Mouse (Mus musculus) cerebellum, adult 11-12 months (tissue): ENCODE measurements at regions not wholly inside any gene's neighbourhood (a gene's known extent, or its start where the extent isn't known, plus 50 kb on each side); places are given as distances from the start of the nearest gene placed in this dataset.

Experiments used
- DNase-seq: peaks from one replicate; pipeline ENCODE4 v3.0.0; 2022

GRCm38 (mm10) chr12:110332616-110333154 lies 53.8 kb downstream of the Dio3 start:
- no peak for DNase-seq

DNA sequence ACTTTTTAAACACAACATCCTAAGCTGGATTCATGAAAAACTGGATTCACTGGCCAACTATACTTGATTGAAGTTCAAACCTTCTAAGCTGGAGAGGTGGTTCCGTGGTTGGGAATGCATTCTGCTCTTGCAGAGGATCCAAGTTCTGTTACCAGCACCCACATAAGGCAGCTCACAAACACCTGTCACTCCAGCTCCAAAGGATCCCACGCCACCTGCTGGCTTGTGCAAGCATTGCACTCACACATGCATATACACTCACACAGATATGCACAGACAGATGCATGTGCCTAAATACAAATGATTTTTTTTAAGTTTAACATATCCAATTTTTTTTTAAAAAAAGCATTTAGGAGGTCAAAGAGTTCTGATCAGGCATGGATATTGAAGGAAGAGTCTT lies 55.7 kb downstream of the Dio3 start:
- no peak for DNase-seq

GRCm38 (mm10) chr12:110344280-110344827 lies 65.5 kb downstream of the Dio3 start:
- DNase-seq = no peak

DNA sequence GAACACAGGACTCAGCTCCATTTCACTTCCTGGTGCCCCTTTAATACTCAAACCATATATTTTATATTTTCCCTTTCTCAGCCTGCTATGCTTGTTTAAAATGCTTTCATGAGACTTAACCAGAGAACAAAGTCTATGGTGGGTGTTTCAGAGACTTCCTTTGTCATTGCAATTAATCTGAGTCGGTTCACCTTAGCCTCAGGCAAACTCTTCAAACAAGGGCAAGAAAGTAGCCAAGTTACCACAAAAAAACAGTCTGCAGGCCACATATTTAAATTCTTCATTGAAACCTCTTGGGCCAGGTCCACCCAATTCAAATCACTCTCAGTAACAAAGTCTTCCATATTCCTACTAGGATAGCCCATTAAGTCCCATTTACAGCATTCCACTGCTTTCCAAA lies 70.8 kb downstream of the Dio3 start:
- no peak for DNase-seq

- DNase-seq = no peak
Measured at GRCm38 (mm10) chr12:110355851-110356250, 77.0 kb downstream of the Dio3 start.

DNA sequence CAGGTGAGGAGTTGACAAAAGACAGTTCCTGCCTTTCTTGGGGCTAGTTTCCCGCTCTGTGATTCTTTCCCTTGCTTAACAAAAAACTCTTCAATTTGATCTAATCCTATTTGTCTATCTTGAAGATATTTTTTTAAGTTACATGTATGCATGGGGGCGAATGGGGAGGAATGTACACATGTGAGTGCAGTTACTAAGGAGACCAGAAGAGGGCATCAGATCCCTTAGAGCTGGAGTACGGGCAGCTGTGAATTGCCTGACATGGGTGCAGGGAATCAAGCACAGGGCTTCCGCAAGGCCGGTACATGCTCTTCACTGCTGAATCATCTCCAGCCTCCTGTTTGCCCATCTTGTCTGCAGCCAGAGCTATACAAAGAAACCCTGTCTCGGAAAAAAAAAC lies 79.8 kb upstream of the Ppp2r5c start:
- no peak for DNase-seq

DNA sequence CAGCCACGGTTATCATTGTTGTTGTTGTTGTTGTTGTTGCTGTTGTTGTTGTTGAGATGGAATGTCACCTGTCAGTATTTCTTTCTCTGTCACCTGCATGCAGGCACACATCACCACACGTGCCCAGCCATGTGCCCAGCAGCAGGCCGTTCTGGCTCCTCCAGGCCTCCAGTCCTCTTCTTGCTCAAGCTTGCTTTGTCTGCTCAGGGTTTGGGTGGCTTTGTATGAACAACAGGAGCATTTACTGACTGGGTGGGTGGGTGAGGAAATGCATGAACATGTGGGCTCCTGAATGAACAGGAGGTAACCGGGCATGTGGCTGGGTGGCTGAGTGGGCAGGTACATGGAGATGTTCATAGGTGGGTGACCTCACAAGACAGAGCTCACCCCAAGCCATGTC lies 79.1 kb upstream of the Ppp2r5c start:
- no peak for DNase-seq

- DNase-seq = no peak
Measured at GRCm38 (mm10) chr12:110371886-110372690, 74.8 kb upstream of the Ppp2r5c start.

GRCm38 (mm10) chr12:110372986-110373385 lies 73.9 kb upstream of the Ppp2r5c start:
- no peak for DNase-seq

DNA sequence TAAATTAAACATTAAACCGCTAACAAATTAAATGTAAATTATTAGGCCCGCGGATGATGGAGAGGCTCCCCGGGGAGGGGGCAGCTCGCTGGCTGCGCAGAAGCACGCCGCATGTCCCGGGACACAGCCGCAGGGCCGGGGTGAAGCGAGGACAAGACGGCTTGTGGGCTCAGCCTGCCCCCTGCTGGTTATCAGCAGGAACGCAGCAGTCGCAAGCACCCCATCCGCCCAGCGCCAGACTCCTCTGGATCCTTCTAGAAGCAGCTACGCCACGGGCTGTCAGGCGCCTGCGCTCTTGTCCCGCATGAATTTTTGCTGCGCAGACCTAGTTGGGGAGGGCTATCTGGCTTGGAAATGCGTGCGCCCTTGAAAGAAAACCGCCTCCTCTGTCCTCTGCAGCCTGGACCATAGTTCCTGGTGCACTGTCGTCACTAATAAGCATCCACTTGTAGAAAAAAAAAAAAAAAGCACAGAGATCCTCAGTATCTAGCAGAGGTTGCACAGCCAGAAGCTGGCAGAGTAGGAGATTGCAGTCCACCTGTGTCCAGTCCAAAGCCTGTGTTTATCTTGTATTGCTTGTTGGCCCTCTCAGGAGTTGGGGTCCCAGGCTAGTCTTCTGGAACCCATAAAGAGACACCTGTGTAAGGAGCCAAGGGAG lies 73.4 kb upstream of the Ppp2r5c start:
- DNase-seq = peak; percentile 65

- DNase-seq = no peak
Measured at GRCm38 (mm10) chr12:110375139-110375538, 71.8 kb upstream of the Ppp2r5c start.

GRCm38 (mm10) chr12:110376062-110376837 lies 70.7 kb upstream of the Ppp2r5c start:
- no peak for DNase-seq

DNA sequence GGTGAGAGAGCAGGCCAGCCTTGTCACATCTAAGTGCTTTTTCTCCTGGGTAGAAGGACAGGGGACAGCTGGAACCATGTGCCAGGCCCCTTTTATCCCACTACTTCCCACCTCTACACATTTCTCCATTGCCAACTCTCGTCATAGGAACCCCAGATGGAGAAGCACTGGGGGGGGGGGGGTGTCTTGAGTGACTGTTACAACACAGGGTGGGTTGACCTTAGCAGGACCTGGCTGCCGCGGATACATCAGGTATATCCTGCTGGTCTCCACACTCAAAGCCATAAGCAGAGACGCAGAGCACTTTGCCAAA lies 70.1 kb upstream of the Ppp2r5c start:
- no peak for DNase-seq

GRCm38 (mm10) chr12:110377306-110377705 lies 69.6 kb upstream of the Ppp2r5c start:
- DNase-seq = no peak

DNA sequence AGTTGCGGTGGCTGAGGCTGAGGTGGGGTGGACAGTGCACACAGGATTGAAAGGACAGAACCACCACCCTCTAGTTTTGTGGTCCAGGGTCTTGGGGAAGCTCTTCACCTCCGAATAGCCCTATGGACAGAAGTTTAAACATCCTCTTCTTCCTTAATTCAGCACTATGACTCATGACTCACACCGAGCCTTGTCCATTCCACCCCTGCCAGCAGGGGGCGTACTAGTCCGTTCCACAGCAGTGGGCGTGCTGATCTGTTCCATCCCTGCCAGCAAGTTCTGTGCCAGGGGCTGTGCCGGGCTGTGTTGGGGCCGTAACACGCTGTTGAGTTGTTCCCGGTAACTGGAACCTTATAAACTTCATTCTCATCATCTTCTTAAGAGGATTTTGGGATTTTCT lies 69.2 kb upstream of the Ppp2r5c start:
- DNase-seq = no peak

- no peak for DNase-seq
Measured at GRCm38 (mm10) chr12:110378302-110378701, 68.6 kb upstream of the Ppp2r5c start.

GRCm38 (mm10) chr12:110379721-110380120 lies 67.2 kb upstream of the Ppp2r5c start:
- no peak for DNase-seq

DNA sequence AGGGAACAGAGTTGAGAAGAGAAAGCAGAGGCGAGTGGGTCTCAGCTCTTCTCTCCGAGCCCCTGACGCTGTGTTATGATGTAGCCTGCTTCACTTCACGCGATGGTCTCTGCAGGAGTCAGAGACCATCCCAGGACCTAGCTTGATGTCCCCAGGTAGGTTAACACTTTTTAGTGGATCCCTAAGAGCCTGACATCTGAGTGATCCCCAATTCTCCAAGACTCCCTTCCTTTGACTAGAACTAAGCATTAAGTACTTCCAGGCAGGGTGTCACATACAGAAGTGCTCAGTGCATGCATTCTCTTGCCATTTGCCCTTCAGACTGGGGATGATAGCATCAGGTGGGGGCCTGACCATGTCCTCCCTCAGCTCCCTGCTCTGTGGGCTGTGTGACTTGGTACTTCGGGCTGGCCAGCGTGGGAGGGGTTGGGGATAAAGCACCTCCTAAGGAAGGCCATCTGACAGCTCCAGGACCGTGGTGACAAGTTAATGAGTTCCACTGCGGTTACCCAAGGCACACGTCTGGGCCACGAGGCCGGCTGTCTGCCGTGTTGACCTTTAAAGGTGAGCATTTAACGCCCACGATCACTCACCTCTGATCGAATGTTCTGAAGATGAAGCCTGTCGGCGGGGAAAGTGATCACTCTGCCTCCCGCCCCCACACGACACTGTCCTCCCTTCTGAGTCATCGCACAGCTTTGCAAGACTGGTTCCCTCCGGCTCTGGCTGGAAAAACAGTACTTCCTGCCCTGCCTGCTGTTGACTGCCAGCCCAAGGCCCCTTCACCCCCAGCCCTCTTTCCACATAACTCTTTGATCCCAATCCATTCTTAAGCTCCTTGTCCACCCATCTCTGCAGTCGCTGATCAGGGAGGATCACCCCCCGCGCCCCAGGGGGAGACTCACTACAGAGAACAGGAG lies 65.8 kb upstream of the Ppp2r5c start:
- no peak for DNase-seq

- DNase-seq = no peak
Measured at GRCm38 (mm10) chr12:110385031-110385430, 61.9 kb upstream of the Ppp2r5c start.

- DNase-seq = no peak
Measured at GRCm38 (mm10) chr12:110385801-110386599, 60.9 kb upstream of the Ppp2r5c start.

- DNase-seq = no peak
Measured at GRCm38 (mm10) chr12:110387056-110387455, 59.9 kb upstream of the Ppp2r5c start.
